Mouse (Mus musculus) heart, embryonic 11.5 days (tissue): ENCODE measurements around the gene Krtap4-2. TPM values are rescaled to one million over a fixed set of nuclear protein-coding genes. Genes with fewer than 3 reads are reported as not detected.
"Not testable (repeated sequence)": the region's sequence is repeated elsewhere in the genome, so short reads cannot be mapped to it uniquely, and the experiment has no call there.

Experiments
- ATAC-seq: fragments of 200-750 bp; cut with Nextera tagmentation; replicated peaks from 2 replicates; pipeline ENCODE4 v1.8.0; 2017; ENCODE audit warnings: moderate library complexity; ENCODE audit not compliant: insufficient number of reproducible peaks, low FRiP score, low TSS enrichment
- H3K27ac ChIP-seq: fragments of 300-500 bp; sonication (generic); 2 replicates; pipeline ENCODE4 v1.5.1; 2014; ENCODE audit warnings: mild to moderate bottlenecking, low read depth, low read length
- H3K27me3 ChIP-seq: fragments of 300-500 bp; sonication (generic); 2 replicates; pipeline ENCODE4 v1.6.1; 2014; ENCODE audit warnings: mild to moderate bottlenecking, low read length, mixed read lengths; ENCODE audit not compliant: control insufficient read depth, insufficient read depth
- H3K36me3 ChIP-seq: fragments of 300-500 bp; sonication (generic); 2 replicates; pipeline ENCODE4 v1.6.1; 2014; ENCODE audit warnings: mild to moderate bottlenecking, low read length, moderate library complexity, mixed read lengths; ENCODE audit not compliant: control insufficient read depth, insufficient read depth
- H3K4me1 ChIP-seq: fragments of 300-500 bp; sonication (generic); 2 replicates; pipeline ENCODE4 v1.6.1; 2014; ENCODE audit warnings: low read length; ENCODE audit not compliant: control insufficient read depth, insufficient read depth
- H3K4me2 ChIP-seq: fragments of 300-500 bp; sonication (generic); 2 replicates; pipeline ENCODE4 v1.6.1; 2014; ENCODE audit warnings: mild to moderate bottlenecking, moderate library complexity
- H3K4me3 ChIP-seq: fragments of 300-500 bp; sonication (generic); 2 replicates; pipeline ENCODE4 v1.5.1; 2014; ENCODE audit warnings: low read depth, low read length
- H3K9ac ChIP-seq: fragments of 300-500 bp; sonication (generic); 2 replicates; pipeline ENCODE4 v1.6.1; 2014; ENCODE audit warnings: mild to moderate bottlenecking, low read depth, low read length, moderate library complexity
- H3K9me3 ChIP-seq: fragments of 300-500 bp; sonication (generic); replicated peaks from 2 replicates; pipeline ENCODE4 v1.6.1; 2016; ENCODE audit warnings: low read length; ENCODE audit not compliant: control insufficient read depth
- WGBS: fragments of 180-500 bp; shearing (Covaris S2); extraction: QIAGEN DNeasy Blood & Tissue Kit; methylation state at CpG from one replicate; pipeline ENCODE4 v1.1.7; 2014; ENCODE audit not compliant: insufficient replicate concordance; 5-methylcytosine and 5-hydroxymethylcytosine counted together
- polyA plus RNA-seq: library from polyadenylated mRNA; unstranded; fragments of >200 nt; fragmentation: Nextera tagmentation; extraction: Ambion mirVana; gene quantifications from 2 replicates; pipeline ENCODE4 v1.2.1, GENCODE M21; 2014

Gene Krtap4-2
- polyA plus RNA-seq, 1 experiment from 2014 or later = not detected

DNA sequence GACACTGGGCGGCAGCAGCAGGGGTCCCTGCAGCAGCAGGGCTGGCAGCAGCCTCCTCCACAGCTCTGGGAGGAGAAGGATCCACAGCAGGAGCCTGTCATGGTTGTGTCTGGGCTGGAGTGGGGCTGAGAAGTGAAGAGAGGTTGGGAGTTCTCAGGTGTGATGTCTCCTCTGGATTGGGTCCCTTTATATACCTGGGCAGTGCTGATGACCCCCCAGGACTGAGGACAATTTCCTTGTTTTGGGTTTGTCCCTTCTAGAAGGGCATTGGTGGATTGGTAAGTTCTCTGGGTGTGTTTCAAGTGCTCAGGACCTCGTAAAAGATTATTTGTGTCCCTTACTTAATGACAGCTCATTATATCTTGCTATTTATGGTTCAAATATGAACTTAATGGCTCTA is 24.8 kb downstream of the Krtap4-2 start, which contains the start of gene Gm11937:
TSS of gene Gm11937 (minus strand) at position 101 of the 400 bp plus-strand sequence.
- not testable (repeated sequence) for ATAC-seq
- 68% methylated on average over 1 of the region's 2 CpGs for WGBS

DNA sequence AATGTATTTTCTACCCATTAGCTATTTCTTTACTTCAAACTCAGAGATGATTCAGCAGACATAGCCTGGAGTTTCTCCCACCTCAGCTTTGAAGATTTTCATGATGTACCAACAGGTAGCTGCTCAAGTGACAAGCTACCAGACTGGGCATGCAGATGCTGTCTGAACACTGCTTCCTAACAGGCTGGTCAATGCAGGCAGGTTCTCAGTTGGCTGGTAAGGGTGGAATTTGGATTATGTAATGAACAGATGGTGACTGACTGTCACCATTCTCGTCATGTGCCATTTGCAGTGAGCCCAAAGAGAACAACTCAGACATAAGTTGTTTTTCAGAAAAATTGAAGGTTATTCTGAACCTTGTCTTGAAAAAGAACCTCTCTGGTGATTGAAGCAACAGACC is 25.8 kb downstream of the Krtap4-2 start:
- no peak for ATAC-seq
- no peaks in the 10 kb centered on the region for H3K4me1 ChIP-seq
- no peak overlapping the region for H3K27ac ChIP-seq
- no peaks in the 10 kb centered on the region for H3K9me3 ChIP-seq
- H3K9ac ChIP-seq = no peak overlapping the region
- WGBS = 52% methylated on average over 1 of the region's 1 CpGs
- H3K27me3 ChIP-seq = no peaks in the 10 kb centered on the region
- H3K4me2 ChIP-seq = no peak overlapping the region
- H3K36me3 ChIP-seq = no peaks in the 10 kb centered on the region
- no peak overlapping the region for H3K4me3 ChIP-seq

More for the DNA sequence above, 24.8 kb downstream of the Krtap4-2 start, which contains the start of gene Gm11937:
- not testable (repeated sequence) for H3K4me1 ChIP-seq, H3K27me3 ChIP-seq, H3K36me3 ChIP-seq, H3K9ac ChIP-seq, H3K27ac ChIP-seq, H3K4me2 ChIP-seq, H3K4me3 ChIP-seq, H3K9me3 ChIP-seq

DNA sequence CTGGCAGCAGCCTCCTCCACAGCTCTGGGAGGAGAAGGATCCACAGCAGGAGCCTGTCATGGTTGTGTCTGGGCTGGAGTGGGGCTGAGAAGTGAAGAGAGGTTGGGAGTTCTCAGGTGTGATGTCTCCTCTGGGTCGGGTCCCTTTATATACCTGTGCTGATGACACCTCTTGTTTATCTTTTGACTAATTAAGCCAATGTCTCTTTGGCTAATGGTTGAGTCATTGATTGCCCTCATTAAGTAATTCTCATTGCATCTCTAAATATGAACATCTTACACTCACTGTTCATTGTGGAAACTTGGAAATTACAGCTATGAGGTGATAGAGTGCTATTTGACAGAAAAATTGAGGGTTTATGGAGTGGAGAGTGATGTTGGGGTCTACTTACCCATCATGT is 31.7 kb downstream of the Krtap4-2 start, which contains the start of gene Gm11938:
TSS of gene Gm11938 (minus strand) at position 101 of the 400 bp plus-strand sequence.
- H3K36me3 ChIP-seq, H3K27ac ChIP-seq, H3K9ac ChIP-seq, H3K27me3 ChIP-seq, H3K4me2 ChIP-seq, H3K4me3 ChIP-seq, H3K9me3 ChIP-seq, H3K4me1 ChIP-seq, ATAC-seq: not testable (repeated sequence)
- 70% methylated on average over 1 of the region's 1 CpGs for WGBS

DNA sequence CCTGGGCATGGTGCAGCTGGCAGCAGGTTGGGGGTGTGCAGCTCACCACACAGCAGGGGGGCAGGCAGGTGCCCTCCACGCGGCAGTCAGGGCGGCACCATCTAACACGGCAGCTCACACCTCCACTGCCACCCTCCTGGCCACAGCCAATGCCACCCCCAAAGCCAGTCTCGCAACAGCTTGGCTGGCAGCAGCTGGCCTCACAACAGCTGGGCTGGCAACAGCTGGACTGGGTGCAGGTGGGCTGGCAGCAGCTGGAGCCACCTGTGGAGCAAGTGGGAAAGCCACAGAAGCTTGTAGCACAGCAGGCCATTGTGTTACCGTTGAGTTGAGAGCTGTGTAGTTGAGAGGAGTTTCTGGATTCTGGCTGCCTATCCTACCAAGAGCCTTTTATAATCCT is 37.1 kb downstream of the Krtap4-2 start, which contains the start of gene Krtap9-3:
TSS of gene Krtap9-3 (minus strand) at position 364 of the 400 bp plus-strand sequence.
- H3K4me3 ChIP-seq, H3K36me3 ChIP-seq, H3K9me3 ChIP-seq, H3K9ac ChIP-seq, H3K27ac ChIP-seq, H3K4me1 ChIP-seq, H3K27me3 ChIP-seq, H3K4me2 ChIP-seq, ATAC-seq: not testable (repeated sequence)
- WGBS = 73% methylated on average over 6 of the region's 6 CpGs

DNA sequence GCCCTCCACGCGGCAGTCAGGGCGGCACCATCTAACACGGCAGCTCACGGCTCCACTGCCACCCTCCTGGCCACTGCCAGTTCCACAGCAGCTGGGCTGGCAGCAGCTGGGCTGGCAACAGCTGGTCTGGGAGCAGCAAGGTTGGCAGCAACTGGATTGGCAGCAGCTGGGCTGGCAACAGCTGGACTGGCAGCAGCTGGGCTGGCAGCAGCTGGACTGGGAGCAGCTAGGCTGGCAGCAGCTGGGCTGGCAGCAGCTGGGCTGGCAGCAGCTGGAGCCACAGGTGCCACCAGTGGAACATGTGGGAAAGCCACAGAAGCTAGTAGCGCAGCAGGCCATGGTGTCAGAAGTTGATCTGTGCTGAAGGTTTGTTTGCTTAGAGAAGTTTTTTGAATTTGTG is 43.9 kb downstream of the Krtap4-2 start, which contains the start of gene Krtap1-3:
TSS of gene Krtap1-3 (minus strand) at position 359 of the 400 bp plus-strand sequence.
- no peaks in the 10 kb centered on the region for H3K27me3 ChIP-seq
- ATAC-seq = no peak
- no peaks in the 10 kb centered on the region for H3K4me1 ChIP-seq
- no peak within 1 kb of the TSS for H3K27ac ChIP-seq
- H3K4me2 ChIP-seq = no peak within 1 kb of the TSS
- H3K9me3 ChIP-seq = no peaks in the 10 kb centered on the region
- no peak within 1 kb of the TSS for H3K4me3 ChIP-seq
- no peaks in the 10 kb centered on the region for H3K36me3 ChIP-seq
- no peak within 1 kb of the TSS for H3K9ac ChIP-seq
- 68% methylated on average over 6 of the region's 6 CpGs for WGBS

- no peaks in the 10 kb centered on the region for H3K9me3 ChIP-seq
- no peak for ATAC-seq
- no peak overlapping the region for H3K9ac ChIP-seq
- no peaks in the 10 kb centered on the region for H3K27me3 ChIP-seq
- H3K4me2 ChIP-seq = no peak overlapping the region
- H3K27ac ChIP-seq = no peak overlapping the region
- H3K36me3 ChIP-seq = no peaks in the 10 kb centered on the region
- 86% methylated on average over 7 of the region's 7 CpGs for WGBS
- no peak overlapping the region for H3K4me3 ChIP-seq
- H3K4me1 ChIP-seq = no peaks in the 10 kb centered on the region
Observed at GRCm38 (mm10) chr11:99585096-99585495, 49.8 kb downstream of the Krtap4-2 start.

Other genes starting within 250 kb of the Krtap4-2 start
- gene Krt10, start 245.7 kb downstream of the Krtap4-2 start, polyA plus RNA-seq = 12.9 and 14.9 TPM in 2 replicates
- gene Krt12, start 212.8 kb downstream of the Krtap4-2 start, polyA plus RNA-seq = not detected in 2 replicates
- 3.7 and 5.4 TPM in 2 replicates for gene Krt20, start 196.9 kb downstream of the Krtap4-2 start, polyA plus RNA-seq
- 0.43 and 0.51 TPM in 2 replicates for gene Krt23, start 141.9 kb downstream of the Krtap4-2 start, polyA plus RNA-seq
- not detected in 2 replicates for gene Krt39, start 113.7 kb downstream of the Krtap4-2 start, polyA plus RNA-seq
- gene Krt40, start 91.9 kb downstream of the Krtap4-2 start, polyA plus RNA-seq = not detected in 2 replicates
- gene Krtap3-3, start 84.2 kb downstream of the Krtap4-2 start, polyA plus RNA-seq = not detected in 2 replicates
- gene Krtap3-2, start 78.2 kb downstream of the Krtap4-2 start, polyA plus RNA-seq = not detected in 2 replicates
- gene Gm11939, start 75.6 kb downstream of the Krtap4-2 start, polyA plus RNA-seq = not detected in 2 replicates
- gene Krtap3-1, start 68.5 kb downstream of the Krtap4-2 start, polyA plus RNA-seq = not detected in 2 replicates
- gene Krtap1-5, start 54.1 kb downstream of the Krtap4-2 start, polyA plus RNA-seq = not detected in 2 replicates
- gene Krtap1-4, start 51.4 kb downstream of the Krtap4-2 start, polyA plus RNA-seq = not detected in 2 replicates
- gene Krtap1-3, start 43.7 kb downstream of the Krtap4-2 start, polyA plus RNA-seq = not detected in 2 replicates
- not detected in 2 replicates for gene Krtap9-3, start 37.0 kb downstream of the Krtap4-2 start, polyA plus RNA-seq
- not detected in 2 replicates for gene Gm11938, start 31.8 kb downstream of the Krtap4-2 start, polyA plus RNA-seq
- gene Gm11937, start 24.9 kb downstream of the Krtap4-2 start, polyA plus RNA-seq = not detected in 2 replicates
- gene Krtap2-4, start 20.2 kb downstream of the Krtap4-2 start, polyA plus RNA-seq = not detected in 2 replicates
- gene Gm11562, start 14.6 kb downstream of the Krtap4-2 start, polyA plus RNA-seq = not detected in 2 replicates
- gene Krtap4-1, start 6.8 kb downstream of the Krtap4-2 start, polyA plus RNA-seq = not detected in 2 replicates
- gene Krtap4-7, start 9.0 kb upstream of the Krtap4-2 start, polyA plus RNA-seq = not detected in 2 replicates
- not detected in 2 replicates for gene Gm11555, start 15.2 kb upstream of the Krtap4-2 start, polyA plus RNA-seq
- gene Gm11563, start 23.9 kb upstream of the Krtap4-2 start, polyA plus RNA-seq = not detected in 2 replicates
- not detected in 2 replicates for gene Krtap4-6, start 30.9 kb upstream of the Krtap4-2 start, polyA plus RNA-seq
- not detected in 2 replicates for gene Gm14190, start 55.7 kb upstream of the Krtap4-2 start, polyA plus RNA-seq
- not detected in 2 replicates for gene Gm14180, start 99.2 kb upstream of the Krtap4-2 start, polyA plus RNA-seq
- not detected in 2 replicates for gene Gm11595, start 137.8 kb upstream of the Krtap4-2 start, polyA plus RNA-seq
- gene Krtap4-8, start 145.6 kb upstream of the Krtap4-2 start, polyA plus RNA-seq = not detected in 2 replicates
- gene Krtap4-9, start 150.1 kb upstream of the Krtap4-2 start, polyA plus RNA-seq = not detected in 2 replicates
- gene Gm11596, start 158.4 kb upstream of the Krtap4-2 start, polyA plus RNA-seq = not detected in 2 replicates
- not detected in 2 replicates for gene Gm11569, start 163.8 kb upstream of the Krtap4-2 start, polyA plus RNA-seq
- not detected in 2 replicates for gene Gm11554, start 169.4 kb upstream of the Krtap4-2 start, polyA plus RNA-seq
- not detected in 2 replicates for gene Krtap4-13, start 174.8 kb upstream of the Krtap4-2 start, polyA plus RNA-seq
- gene Gm11564, start 180.6 kb upstream of the Krtap4-2 start, polyA plus RNA-seq = not detected in 2 replicates
- gene 2300003K06Rik, start 203.0 kb upstream of the Krtap4-2 start, polyA plus RNA-seq = not detected in 2 replicates
- not detected in 2 replicates for gene Krtap4-16, start 216.5 kb upstream of the Krtap4-2 start, polyA plus RNA-seq
- gene Gm11568, start 222.8 kb upstream of the Krtap4-2 start, polyA plus RNA-seq = not detected in 2 replicates
- gene Gm11559, start 229.4 kb upstream of the Krtap4-2 start, polyA plus RNA-seq = not detected in 2 replicates
- not detected in 2 replicates for gene Krtap9-1, start 238.3 kb upstream of the Krtap4-2 start, polyA plus RNA-seq
- not detected in 2 replicates for gene Gm11567, start 244.1 kb upstream of the Krtap4-2 start, polyA plus RNA-seq